Mouse (Mus musculus) gastrocnemius, postnatal 14 days (tissue): Measurements from ENCODE around the gene Rhod. TPM values are rescaled to one million over a fixed set of nuclear protein-coding genes. Genes with fewer than 3 reads are reported as not detected.
A peak's percentile ranks its signal among the peaks of the same experiment; 100 is the strongest.
"Not testable (repeated sequence)": the region's sequence is repeated elsewhere in the genome, so short reads cannot be mapped to it uniquely, and the experiment has no call there.

Source experiments
- DNase-seq: peaks from one replicate; pipeline ENCODE4 v3.0.0; 2021; ENCODE audit warnings: mixed read lengths
- intact Hi-C: fragments of 180-260 bp; cut with DNase I; formaldehyde crosslinking; loops from one replicate; pipeline ENCODE4 v1.15.1; 2025; ENCODE audit warnings: low total_unique reads
- long read RNA-seq, 2 experiments: library from polyadenylated mRNA; stranded (forward); transcript quantifications; one replicate each; pipeline ENCODE4 v2.0.0; 2021
- total RNA-seq, 2 experiments: library from RNA; stranded (reverse); gene quantifications; 2 replicates each; pipeline ENCODE4 v1.2.3; 2021

The Rhod gene
- 1 to 10 TPM; 1.0 to 2.0 TPM for total RNA-seq
- long read RNA-seq, experiment 1, result 0 reads
- long read RNA-seq, experiment 2, partial matches to known transcripts, result 0 of 1 reads
- long read RNA-seq, experiment 2, other reads (novel, unspliced or antisense), result 0 of 1 reads

GRCm38 (mm10) chr19:4439161-4439801 lies at the start of gene Rhod:
Gene Rhod (minus strand): TSS chr19:4439432.
- intact Hi-C loops, result no loop called here
- DNase-seq, result peak; percentile 65

- intact Hi-C loops, result no loop called here
- no peak for DNase-seq
Measured at GRCm38 (mm10) chr19:4487877-4488276, 48.6 kb upstream of the Rhod start.

GRCm38 (mm10) chr19:4485006-4485405 lies 45.8 kb upstream of the Rhod start:
- no peak for DNase-seq
- intact Hi-C loops, result no loop called here

GRCm38 (mm10) chr19:4482111-4482859 lies 43.1 kb upstream of the Rhod start:
- DNase-seq, result no peak
- intact Hi-C loops, result no loop called here

- intact Hi-C loops, result no loop called here
- DNase-seq, result no peak
Measured at GRCm38 (mm10) chr19:4481326-4481725, 42.1 kb upstream of the Rhod start.

- intact Hi-C loops, result no loop called here
- DNase-seq, result no peak
Measured at GRCm38 (mm10) chr19:4480041-4480440, 40.8 kb upstream of the Rhod start.

DNA sequence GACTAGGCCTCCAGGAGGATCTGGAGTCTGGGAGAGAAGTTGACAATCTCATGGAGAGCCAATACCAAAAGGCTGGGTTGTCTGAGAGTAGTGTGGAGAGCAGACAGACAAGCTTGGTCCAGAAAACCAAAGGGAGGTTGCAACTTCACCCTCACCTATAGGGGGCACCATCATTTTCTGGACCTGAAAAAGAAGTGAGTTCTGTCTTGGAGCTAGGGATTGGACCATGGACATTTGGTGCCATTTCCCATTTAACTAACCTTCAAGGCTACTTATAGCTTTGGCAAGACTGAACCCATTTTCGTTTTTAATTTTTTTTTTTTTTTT lies 38.9 kb upstream of the Rhod start:
- DNase-seq, result no peak
- intact Hi-C loops, result no loop called here

GRCm38 (mm10) chr19:4477345-4478189 lies 38.3 kb upstream of the Rhod start, which contains the start of gene Syt12:
Gene Syt12 (minus strand): TSS chr19:4477447.
- intact Hi-C loops, result no loop called here
- DNase-seq, result peak; percentile 25

DNA sequence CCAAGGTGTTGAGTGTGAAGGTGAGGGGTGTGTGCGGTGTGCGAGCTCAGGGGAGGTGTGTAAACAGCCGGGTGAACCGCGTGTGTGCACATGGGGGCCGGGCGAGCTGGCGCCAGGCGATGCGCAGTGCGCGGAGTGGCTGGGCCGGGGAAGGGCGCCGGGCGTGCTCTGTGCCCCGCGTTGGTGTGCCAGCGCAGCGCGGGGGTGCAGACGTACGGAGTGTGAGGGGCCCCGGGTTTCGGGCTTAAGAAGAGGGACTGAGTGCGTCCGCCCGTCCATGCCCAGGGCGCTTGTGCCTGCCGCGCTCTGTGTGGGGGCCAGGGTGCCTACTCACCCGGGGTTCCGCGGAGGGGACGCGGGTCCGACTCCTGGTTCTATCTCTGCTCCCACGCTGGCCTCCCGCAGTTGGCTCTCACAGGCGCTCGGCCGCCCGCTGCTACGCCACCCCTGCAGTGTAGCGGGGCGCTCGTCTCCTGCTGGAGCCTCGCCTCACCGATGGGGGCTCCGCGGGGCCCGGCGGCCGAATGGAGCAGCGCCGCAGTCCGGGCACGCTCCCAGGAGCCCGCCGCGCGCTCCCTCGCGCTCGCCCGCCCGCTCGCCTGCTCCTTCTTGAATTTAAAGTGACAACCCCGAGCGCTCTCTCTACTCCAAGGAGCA lies 37.5 kb upstream of the Rhod start:
- peak; percentile 29 for DNase-seq

DNA sequence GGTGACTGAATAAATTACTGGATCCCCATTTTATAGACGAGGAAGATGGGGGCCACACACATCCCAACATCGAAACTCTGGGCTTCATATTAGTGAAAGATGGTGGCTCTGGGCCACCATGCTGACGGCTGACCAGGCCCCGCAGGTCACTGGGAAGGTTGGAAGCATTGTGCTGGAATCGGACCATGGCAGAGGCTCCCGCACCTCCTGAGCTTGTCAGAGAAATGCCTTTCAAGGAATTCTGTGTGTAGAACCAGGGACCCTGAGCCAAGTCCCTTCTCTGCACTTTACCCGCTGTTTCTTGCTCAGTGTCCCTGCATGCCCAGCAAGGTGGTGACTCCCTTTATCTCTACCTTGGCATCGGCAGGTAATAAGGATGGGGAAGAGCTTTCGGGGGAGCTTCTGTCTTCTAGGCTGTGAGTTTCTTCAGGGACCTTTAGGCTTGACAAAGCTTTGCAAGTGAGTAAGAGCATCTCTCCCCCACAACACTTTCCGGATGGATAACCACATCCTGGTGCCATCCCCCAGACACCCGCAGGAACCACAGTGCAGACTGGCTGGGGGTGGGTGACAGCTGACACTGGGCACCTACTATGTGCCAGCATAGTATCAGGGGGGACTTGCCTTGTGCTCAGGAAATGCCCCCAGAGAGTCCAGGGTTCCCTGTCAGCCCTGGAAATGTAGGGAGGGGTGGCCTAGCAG lies 36.1 kb upstream of the Rhod start:
- intact Hi-C loops, result no loop called here
- DNase-seq, result no peak

More for the DNA sequence above, 37.5 kb upstream of the Rhod start:
- intact Hi-C loops, result no loop called here

DNA sequence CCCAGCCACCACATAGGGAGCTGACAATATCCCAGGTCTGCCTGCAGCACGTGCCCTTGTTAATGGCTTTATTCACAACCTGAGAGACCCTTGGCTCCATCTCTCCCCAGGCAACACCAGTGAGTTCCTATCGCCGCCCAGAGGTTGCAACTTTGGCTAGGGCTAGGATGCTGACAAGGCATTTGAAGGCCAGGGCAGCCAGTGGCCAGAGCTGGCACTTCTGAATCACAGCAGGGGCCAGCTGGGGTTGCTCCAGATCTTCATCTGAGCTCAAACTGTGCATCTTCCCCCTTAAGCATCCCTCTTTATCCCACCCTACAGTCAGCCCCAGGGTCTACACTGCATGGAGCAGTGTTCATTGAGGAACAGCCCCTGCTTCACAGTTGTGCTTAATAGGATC lies 35.5 kb upstream of the Rhod start:
- intact Hi-C loops, result no loop called here
- no peak for DNase-seq

- DNase-seq, result no peak
- intact Hi-C loops, result no loop called here
Measured at GRCm38 (mm10) chr19:4473549-4473948, 34.3 kb upstream of the Rhod start.

- no peak for DNase-seq
- intact Hi-C loops, result no loop called here
Measured at GRCm38 (mm10) chr19:4468363-4468762, 29.1 kb upstream of the Rhod start.

- intact Hi-C loops, result no loop called here
- no peak for DNase-seq
Measured at GRCm38 (mm10) chr19:4464666-4465065, 25.4 kb upstream of the Rhod start.

GRCm38 (mm10) chr19:4461981-4462380 lies 22.7 kb upstream of the Rhod start:
- intact Hi-C loops, result no loop called here
- no peak for DNase-seq

DNA sequence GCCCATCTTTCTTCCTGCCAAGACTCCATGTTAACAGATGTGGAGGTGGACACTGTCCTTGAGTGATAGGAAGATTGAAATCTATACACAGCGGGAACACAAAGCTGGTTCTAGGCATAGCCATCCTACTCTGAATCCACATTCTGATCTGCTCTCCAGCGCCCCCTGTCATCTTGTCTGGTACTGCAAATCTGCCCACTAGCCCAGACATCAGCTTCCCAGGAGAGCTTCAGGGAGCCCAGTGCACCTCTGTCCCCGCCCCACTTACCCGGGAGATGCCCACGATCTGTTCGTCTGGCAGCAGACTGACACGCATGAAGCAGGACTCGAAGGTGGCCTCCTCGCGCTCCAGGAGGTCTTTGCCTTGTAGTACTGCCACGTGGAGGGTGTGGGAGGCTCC lies 17.0 kb upstream of the Rhod start:
- peak; percentile 27 for DNase-seq
- intact Hi-C loops, result no loop called here

DNA sequence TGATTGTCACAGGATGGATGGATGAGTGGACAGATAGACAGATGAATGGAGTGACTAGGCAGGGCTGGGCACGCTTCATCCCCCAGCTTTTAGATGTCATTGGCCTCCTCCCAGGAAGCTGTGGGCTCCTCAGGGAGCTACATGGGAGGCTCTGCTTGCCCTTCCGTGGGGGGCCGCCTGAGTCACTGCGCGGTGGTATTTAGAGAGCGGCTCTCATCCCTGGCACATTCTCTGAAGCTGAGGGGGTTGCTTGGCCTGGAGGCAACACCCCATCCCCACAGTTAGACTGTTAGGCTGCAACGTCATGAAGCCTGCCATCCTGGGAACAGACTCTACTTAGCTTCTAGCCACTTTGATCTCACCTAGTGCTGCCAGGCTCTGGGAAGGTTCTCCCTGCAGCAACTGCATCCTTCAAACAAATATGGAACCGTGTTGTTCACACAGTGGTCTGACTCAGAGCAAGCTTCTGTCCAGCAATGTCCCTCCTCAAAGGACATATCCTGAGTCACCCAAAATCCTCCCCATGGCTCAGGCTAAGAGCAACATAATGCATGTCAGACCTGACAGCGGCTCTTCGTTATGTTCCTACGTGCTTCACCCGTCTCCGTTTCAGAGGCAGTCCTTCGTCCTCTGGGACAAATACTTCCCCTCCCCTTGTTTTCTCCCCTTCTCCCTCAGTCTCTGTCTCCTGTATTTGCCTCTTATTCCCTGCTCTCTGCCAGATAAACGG lies 16.0 kb upstream of the Rhod start:
- DNase-seq, result no peak
- intact Hi-C loops, result no loop called here

DNA sequence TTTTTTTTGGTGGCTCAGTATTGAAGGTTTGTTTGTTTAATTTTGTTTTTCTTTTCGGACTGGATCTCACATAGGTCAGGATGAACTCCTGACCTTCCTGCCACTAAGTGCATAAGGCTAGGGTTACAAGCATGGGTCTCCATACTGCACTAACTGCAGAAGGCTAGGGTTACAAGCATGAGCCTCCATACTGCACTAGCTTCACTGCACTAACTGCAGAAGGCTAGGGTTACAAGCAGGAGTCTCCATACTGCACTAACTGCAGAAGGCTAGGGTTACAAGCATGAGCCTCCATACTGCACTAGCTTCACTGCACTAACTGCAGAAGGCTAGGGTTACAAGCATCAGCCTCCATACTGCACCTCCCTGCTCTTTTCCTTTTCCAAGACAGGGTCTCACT lies 14.8 kb upstream of the Rhod start:
- intact Hi-C loops, DNase-seq: not testable (repeated sequence)

DNA sequence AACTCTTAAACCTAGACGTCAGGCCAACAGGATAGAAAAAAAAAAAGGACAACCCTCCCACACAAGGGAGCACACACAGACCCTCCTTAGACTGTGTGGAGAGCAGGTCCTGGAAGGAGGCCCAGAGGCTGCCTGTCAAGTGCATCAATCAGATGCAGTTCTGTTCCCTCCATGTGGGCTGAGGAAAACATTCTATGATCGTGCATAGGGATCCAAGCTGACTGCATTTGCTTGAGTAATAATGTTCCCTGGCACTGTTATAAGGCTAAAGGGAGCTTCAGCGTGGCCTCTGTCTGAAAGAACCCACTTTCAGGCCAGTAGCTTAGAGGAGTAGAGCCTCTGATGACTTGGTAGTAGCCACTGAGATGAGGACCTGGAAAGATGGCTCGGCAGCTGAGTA lies 13.3 kb upstream of the Rhod start:
- no peak for DNase-seq
- intact Hi-C loops, result no loop called here
